Mouse (Mus musculus): Measurements from ENCODE around the gene Stra6. TPM values are rescaled to one million over a fixed set of nuclear protein-coding genes. Genes with fewer than 3 reads are reported as not detected.

The Stra6 gene
- total RNA-seq, 2 experiments from 2014 or later = not detected

- no peak for ATAC-seq (replicated peaks; ENCODE audit: poor library complexity, severe bottlenecking)
These were observed 61.5 kb downstream of the Stra6 start for GRCm38 (mm10) chr9:58125085-58125484.

DNA sequence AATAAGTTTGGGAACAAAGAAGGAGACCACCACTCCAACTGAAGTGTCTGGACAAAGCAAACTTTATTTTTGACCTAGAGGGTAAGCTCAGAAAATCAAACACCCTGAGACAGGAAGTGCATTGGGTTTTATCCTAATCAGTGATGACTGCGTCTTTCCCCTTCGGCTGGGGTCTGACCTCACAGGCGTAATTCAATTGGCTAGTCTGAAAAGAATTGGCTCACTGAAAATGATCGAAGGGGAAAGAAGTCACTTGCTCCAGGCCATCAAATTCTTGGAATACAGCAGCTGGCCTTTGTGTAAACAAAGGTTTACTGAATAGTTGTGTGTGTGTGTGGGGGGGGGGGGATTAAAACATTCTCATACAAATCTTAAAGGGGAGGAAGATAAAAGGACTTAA, 62.2 kb downstream of the Stra6 start:
- no peak for ATAC-seq (replicated peaks; ENCODE audit: poor library complexity, severe bottlenecking)

- ATAC-seq (replicated peaks; ENCODE audit: poor library complexity, severe bottlenecking) = no peak
These were observed 65.4 kb downstream of the Stra6 start for GRCm38 (mm10) chr9:58128926-58129413.

DNA sequence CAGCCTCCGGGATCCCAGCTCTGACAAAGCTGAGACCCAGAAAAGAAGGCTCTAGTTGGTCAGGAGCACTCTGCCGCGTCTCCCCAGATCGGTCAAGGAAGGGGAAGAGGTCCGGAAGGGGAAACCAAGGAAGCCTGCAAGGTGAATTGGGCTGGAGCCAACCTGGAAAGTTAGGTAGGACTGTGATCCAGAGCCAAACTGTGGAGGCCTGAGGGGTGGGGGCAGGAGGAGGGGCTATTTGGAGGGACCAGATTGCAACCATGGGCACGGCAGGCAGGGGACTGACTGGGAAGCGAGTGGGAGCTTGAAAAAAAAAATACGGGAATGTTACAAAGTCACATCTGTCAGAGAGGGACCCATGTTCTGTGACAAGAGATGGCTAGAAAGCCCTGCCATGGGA, 65.9 kb downstream of the Stra6 start:
- no peak for ATAC-seq (replicated peaks; ENCODE audit: poor library complexity, severe bottlenecking)

GRCm38 (mm10) chr9:58130909-58131308, 67.3 kb downstream of the Stra6 start:
- no peak for ATAC-seq (replicated peaks; ENCODE audit: poor library complexity, severe bottlenecking)

DNA sequence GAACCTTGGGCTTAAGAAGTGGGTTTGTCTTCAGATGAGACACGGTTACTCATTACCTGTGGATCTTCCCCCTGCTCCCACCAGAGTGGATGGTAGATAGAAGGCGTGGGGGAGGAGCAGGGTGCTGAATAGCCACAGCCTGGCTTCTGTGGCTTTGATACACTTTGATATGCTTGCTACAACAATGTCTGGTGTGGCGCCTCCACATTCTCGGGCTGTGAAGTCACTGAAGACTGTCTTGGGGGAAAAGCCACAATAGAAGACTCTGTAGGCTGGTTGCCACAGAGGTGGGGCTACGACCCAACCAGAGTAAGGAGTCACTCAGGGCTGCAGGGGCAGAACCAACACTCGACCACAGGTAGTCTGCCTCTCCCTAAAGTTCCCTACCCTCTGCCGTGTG, 68.1 kb downstream of the Stra6 start:
- no peak for ATAC-seq (replicated peaks; ENCODE audit: poor library complexity, severe bottlenecking)

DNA sequence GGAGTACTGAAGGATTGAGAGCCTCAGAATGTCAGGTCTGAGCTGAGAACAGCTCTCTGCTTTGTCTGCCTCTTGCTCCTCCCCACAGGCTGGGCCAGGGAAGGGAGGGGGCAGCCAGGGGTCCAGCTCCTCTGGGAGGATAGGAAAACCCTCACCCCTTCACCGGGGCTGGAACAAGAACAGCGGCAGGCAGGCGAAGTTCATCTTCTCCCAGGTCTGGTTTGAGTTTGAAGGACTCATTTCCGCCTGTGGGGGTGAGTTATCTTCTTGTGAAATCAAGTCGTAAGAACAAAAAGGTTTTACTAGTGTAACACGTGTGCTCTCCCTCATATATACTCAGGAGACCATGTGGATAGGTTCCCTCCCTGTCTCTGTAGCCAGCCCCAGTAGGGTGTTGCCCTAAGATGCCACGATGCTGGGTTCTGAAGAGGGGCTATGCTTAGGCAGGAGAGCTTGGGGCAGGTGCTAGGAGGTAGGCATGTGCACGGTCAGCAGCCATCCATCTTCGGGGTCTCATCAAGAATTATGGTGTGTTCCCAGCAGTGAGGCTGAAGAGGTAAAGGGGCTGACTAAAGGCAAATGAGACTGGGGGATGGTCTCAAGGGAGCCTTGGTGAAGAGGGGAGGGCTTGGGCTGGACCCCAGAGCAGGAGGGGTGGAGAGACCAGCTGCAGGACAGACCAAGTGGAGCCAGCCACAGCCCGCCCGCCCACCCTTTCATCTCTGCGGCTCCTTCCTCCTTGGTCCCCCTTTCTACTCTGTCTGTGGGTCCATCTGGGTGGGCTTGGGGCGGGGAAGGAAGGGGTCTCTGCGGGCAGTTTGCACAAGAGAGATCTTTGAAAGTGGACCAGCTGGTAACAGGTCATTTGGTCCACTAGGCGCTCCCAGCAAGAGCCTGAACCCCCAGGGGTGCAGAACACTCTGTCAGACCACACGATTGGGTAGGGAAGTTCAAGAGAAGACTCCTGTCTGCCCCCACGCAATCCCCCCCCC, 70.6 kb downstream of the Stra6 start:
- ATAC-seq (replicated peaks; ENCODE audit: poor library complexity, severe bottlenecking) = no peak

DNA sequence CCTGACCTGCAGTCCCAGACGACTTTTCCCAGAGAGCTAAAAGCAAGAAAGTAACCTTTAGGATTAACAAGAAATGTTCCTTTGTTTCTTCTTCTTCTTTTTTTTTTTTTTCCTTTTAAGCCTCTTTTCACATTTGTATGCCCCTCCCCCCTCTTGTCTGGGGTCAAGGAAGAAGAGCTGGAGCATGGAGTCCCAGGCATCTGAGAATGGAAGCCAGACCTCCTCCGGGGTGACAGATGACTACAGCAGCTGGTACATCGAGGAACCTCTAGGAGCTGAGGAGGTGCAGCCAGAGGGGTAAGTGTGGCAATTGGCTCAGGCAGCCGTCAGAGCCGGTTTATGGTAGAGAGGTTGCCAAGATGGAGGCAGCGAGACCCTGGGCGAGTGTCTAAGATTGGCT, 71.3 kb downstream of the Stra6 start:
- no peak for ATAC-seq (replicated peaks; ENCODE audit: poor library complexity, severe bottlenecking)

DNA sequence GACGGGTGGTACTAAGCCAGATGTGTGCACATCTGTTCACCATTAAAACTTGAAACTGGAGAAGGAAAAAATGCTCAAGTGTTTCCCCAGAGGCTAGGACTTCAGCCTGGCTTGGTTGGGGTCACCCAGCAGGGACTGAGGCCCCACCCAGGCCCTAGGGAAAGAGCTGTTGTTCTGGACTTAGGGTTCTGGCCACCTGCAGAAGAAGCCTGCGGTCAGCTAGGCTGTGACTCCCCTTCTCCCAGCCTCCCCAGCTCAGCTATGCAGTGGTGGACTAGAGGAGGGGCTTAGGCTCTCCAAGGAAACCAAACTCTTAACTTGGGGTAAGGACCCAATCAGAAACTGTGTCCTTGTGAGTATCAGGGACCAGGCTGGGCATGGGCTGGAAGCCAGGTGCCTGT, 72.3 kb downstream of the Stra6 start:
- ATAC-seq (replicated peaks; ENCODE audit: poor library complexity, severe bottlenecking) = no peak

GRCm38 (mm10) chr9:58139947-58140346, 76.4 kb downstream of the Stra6 start:
- no peak for ATAC-seq (replicated peaks; ENCODE audit: poor library complexity, severe bottlenecking)

DNA sequence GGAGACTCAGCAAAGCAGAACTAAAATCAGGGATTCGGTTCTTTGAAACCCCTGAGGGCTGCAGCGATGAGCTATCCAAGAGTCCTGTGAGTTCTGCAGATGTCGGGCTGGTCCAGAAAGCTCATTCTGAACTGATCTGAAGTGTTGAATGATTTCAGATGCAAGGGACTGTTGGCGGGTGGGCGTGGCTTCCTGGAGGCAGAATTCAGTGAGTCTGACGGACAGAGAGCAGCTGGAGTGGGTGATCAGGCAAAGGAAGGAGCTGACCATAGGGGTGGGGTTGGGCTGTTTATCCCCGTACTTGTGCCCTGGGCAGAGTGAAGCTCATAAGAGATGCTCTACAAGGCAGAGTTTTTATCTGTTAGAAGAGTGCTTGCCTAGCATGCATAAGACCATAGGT, 79.8 kb downstream of the Stra6 start:
- no peak for ATAC-seq (replicated peaks; ENCODE audit: poor library complexity, severe bottlenecking)

- ATAC-seq (replicated peaks; ENCODE audit: poor library complexity, severe bottlenecking) = no peak
These were observed 81.1 kb downstream of the Stra6 start for GRCm38 (mm10) chr9:58144664-58145063.

GRCm38 (mm10) chr9:58145417-58145816, 81.8 kb downstream of the Stra6 start:
- ATAC-seq (replicated peaks; ENCODE audit: poor library complexity, severe bottlenecking) = no peak

DNA sequence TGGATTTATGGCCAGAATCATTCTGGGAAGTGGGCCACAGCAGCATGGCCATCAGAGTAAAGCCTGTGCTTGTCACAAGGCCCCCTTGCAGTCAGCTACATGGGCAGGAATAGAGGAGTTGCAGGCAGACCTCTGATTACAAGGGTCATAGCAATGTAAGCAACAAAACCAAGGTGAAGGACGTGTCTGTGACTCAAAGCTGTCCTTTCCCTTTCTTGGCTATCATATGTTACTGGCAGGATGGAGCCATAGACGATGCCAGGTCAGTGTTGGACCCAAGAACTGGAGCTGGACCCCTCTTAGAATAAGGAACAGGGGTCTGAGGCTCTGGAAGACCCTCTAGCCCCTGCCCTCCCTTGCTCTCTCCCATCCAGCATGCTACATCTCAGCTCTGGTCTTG, 85.2 kb downstream of the Stra6 start:
- no peak for ATAC-seq (replicated peaks; ENCODE audit: poor library complexity, severe bottlenecking)

GRCm38 (mm10) chr9:58150733-58151361, 87.3 kb downstream of the Stra6 start:
- ATAC-seq (replicated peaks; ENCODE audit: poor library complexity, severe bottlenecking) = no peak

- no peak for ATAC-seq (replicated peaks; ENCODE audit: poor library complexity, severe bottlenecking)
These were observed 89.5 kb downstream of the Stra6 start for GRCm38 (mm10) chr9:58153095-58153494.

GRCm38 (mm10) chr9:58155366-58155765, 91.8 kb downstream of the Stra6 start:
- no peak for ATAC-seq (replicated peaks; ENCODE audit: poor library complexity, severe bottlenecking)

DNA sequence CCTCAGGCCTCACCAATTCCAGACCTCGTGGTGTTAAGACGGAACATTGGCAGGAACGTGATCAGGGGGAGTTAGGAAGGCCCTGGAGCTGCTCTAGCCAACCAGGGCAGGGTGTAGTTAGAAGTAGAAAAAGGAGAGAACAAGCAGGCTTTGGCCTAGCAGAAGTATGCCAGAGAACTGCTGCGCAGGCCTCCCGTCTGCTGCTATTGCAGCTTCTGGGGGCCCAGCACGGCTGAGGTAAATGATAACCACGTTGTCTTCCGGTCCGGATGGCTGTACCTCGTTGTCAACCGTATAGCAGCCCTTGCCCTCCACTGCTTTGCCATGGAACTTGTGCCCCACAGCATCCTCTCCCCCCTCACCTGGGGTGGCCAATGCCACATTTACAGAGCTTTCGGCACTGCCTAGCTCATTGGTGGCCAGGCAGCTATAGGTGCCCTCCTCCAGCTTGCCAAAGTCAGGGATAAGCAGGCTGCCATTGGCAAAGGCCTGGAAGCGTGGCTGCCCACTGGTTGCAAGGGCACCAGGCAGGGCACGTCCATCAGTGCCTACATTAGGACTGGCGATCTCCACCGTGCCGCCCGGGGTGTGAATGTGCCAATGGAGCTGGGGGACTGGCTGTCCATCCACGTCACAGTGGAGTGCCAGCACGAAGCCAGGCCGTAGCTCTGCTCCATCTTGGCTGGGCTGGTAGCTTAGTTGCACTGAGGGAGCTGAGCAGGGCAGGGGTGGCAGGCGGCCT, 93.4 kb downstream of the Stra6 start:
- ATAC-seq (replicated peaks; ENCODE audit: poor library complexity, severe bottlenecking) = no peak

DNA sequence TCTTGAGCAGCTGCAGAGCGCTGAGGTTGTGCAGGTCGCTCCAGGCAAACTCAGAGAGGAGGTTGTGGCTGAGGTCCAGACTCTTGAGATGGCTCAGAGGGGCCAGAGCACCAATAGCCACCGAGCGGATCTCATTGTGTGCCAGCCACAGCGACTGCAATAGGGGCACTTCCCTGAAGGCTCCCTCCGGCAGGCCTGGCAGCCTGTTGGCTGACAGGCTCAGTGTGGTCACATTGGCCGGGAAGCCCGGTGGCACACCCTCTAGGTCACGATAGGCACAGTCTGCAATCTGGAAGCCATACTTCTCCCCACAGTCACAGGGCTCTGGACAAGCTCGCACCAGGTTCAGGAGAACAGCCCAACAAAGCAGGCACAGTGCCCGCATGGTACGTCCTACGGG, 94.2 kb downstream of the Stra6 start:
- ATAC-seq (replicated peaks; ENCODE audit: poor library complexity, severe bottlenecking) = no peak

DNA sequence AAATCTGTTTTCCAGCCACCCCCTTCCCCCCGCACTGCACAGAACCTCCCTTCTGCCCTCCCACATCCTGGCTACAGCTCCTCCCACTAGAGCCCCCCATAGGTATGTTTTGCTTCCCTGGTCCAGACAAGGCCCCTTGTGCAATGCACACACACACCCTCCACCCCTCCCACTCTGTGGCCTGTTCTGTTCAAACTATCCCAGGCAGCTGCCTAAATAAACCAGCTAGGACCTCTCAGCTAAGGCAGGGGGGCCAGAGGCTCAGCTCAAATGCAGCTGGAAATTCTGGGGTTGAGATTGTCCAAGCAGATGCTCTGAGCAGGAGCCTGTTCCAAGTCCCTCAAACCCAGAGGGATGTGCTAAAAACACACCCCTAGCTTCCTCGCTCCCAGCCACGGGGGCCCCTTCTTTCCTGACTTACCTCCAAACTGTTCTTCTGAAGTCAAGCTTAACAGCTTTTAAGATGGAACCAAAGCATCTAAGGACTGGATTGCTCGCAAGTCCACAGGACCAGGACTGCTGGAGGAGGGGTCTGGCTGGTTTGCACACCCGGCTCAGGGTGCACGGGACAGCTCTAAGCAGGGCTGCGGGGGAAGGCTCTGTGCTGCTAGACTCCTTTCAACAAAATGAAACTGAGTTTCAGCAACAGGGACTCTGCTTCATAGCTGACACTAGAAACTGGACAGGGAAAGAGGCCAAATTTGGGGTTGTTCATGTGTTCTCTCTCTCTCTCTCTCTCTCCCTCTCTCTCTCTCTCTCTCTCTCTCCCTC, 95.1 kb downstream of the Stra6 start:
- ATAC-seq (replicated peaks; ENCODE audit: poor library complexity, severe bottlenecking) = no peak

Measured in granulocyte monocyte progenitor cell, adult 5-6 weeks (primary cell).